Mouse (Mus musculus): Measurements from ENCODE around the gene Gpr34. TPM values are rescaled to one million over a fixed set of nuclear protein-coding genes. Genes with fewer than 3 reads are reported as not detected.

The Gpr34 gene
- total RNA-seq (2023) = 1 to 10 TPM; 1.1 to 2.4 TPM

GRCm38 (mm10) chrX:13631599-13632283 is at the start of gene Gpr34:
TSS of gene Gpr34 (plus strand) at chrX:13632089.

GRCm38 (mm10) chrX:13661063-13661462 is 29.2 kb downstream of the Gpr34 start, which contains the start of gene Gpr82:
TSS of gene Gpr82 (plus strand) at chrX:13661363.

Other genes with a start within 250 kb of the Gpr34 start
- under 1 TPM; 0.09 to 0.46 TPM for gene Nyx, start 166.0 kb upstream of the Gpr34 start, total RNA-seq (2023)
- gene Gpr82, start 29.3 kb downstream of the Gpr34 start, total RNA-seq (2023) = under 1 TPM in 1 of 2 experiments, not detected in 1; 0.29 TPM
- 1 to 10 TPM; 3.7 to 4.5 TPM for gene Cask, start 219.3 kb downstream of the Gpr34 start, total RNA-seq (2023)

All from B cell, adult 67 days (primary cell).